Mouse (Mus musculus) mature B cell (primary cell): Measurements from ENCODE around the gene Igf1r.
"Not testable (repeated sequence)": the region's sequence is repeated elsewhere in the genome, so short reads cannot be mapped to it uniquely, and the experiment has no call there.

Experiments used
- in situ Hi-C: fragments of 300-500 bp; cut with MboI; formaldehyde crosslinking; loops from 2 replicates; pipeline ENCODE4 v1.14.3; 2019

Gene Igf1r

DNA sequence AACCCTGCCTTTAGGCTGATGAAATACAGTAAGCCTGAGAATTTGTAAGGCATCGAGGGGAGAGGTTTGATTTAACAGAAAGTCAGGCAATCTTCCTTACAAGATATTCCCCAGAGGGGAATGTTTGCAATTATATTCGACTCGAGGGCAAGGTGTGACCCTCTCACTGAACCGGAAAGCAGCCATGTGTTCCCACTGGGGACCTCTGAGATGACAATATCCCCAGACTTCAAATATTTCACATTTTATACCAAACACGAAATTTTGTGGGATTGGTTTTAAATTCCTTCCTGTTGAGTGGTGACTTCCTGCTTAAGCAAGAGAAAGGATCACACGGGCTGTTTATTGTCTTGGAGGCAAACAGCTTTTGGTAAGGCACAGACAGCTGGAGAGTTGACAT lies 314.1 kb downstream of the Igf1r start:
- in situ Hi-C loops, result no loop called here

DNA sequence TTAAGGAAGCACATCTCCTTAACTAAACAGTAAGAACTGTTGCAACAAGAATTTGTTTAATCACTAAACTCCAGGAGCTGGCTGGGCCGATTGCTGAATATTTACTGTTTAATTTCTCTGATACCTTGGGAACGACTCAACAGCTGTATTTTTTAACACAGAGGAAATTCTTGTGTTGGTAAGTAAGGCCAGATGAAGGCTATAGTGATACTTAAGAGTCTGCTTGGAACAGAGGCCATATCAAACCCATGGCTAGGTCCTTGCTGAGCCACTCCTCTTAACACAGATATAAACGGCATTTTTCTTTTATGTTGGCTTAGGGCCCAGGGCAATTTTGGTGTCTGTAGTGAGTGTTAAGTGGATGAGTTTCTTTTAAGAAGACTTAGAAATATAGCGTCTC lies 317.9 kb downstream of the Igf1r start:
- in situ Hi-C loops, result no loop called here

DNA sequence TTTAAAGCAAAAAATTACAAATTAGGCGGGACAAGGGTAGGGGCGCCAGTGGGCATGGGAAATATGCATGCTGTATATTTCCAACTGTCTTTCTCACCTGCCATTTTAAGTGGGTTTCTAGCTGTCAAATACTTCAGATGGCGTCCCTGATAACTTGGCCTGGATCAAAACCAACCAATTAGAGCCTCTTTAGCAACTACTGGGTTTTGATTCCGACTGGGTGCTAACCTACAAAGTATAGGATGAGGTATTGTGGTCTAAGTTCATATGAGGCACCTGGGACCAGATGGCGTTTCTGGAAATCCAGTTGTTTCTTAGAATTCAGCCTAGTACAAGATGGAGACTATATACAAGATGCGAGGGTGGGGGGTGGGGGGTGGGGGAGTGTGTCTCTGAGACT lies 319.2 kb downstream of the Igf1r start:
- in situ Hi-C loops, result no loop called here

DNA sequence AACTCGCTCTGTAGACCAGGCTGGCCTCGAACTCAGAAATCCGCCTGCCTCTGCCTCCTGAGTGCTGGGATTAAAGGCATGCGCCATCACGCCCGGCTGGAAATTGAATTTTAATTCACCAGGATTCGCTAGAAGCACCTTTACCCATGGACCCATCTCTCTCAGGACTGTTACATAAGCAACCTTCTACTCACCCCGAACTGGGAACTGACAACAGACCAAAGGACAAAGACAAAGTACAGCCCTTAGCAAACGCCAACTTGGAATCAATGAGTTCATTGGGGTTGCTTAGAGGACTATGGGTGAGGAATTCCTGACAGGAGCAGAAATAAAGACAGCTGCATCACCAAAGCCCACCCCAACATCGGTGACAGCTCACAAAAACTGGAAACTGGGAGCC lies 320.0 kb downstream of the Igf1r start:
- in situ Hi-C loops, result no loop called here

DNA sequence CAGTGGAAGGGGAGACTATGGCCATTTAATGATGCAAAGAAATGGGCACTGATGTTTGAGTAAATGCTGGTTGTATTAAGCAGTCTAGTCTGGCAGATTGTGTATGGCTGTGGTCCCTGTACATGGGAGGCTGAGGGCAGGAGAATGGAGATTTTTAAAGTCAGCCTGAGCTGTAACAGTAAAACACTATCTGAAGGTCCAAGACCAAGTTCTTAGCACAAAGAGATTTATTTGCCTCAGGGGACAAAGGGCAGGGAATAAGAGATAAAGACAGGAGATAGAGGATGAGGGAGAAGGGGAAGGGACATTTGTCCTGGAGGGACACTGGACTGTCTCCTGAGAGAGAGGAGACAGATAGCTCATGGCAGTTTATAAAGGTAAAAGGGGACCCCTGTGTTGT lies 320.9 kb downstream of the Igf1r start, which contains the start of gene Fam169b:
Gene Fam169b (plus strand): TSS at position 325 of the 400 bp plus-strand sequence.
- in situ Hi-C loops, result no loop called here

DNA sequence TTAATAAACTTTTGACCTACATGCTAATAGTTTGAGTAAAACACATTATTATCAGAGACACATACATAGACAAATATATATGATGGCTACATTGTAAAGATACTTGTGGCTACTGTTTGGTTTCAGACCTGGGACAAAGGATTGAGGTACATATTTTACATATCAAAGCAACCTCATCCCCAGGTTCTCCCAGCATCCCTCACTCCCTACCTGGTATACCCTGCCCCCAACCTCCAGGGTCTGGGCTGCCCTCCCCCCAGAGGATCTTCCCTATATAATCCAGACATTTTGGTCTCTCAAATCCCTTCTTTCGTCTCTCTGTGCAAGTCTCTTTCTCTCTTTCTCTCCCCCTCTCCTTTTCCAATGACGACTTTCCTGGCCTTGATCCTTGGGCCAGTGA lies 321.6 kb downstream of the Igf1r start:
- in situ Hi-C loops, result no loop called here

DNA sequence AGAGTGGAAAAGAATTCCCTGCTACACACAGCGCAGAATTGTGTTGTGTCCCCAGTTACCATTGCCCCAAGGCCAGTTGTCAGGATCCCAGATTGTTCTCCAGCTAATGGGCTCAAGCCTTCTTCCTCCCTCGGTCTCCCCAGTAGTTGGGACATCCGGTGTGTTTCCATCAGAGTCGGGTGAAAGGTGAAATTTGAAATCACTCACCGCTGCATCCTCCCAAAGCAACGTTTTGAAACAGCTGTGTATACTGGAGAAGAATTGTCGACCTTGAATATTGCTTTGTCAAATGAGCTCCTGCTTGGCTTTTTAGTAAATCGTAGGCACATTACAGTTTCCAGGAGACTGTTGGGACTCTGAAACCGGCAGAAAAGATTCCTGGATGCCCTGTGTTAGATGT lies 322.3 kb downstream of the Igf1r start:
- in situ Hi-C loops, result no loop called here

DNA sequence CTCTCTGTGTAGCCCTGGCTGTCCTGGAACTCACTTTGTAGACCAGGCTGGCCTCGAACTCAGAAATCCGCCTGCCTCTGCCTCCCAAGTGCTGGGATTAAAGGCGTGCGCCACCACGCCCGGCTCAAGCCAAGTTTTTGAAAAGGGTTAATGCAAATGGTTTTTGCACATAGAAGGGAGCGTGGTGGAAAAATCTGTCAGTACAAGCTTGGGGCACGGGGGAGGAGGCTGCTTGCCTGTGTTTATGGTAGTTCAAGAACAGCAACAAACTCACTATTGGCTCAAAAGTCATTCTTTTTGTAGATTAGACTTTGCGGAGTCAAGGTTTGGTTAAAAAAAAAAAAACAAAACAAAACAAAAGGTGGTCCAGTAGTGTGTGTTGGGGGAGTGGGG lies 322.8 kb downstream of the Igf1r start:
- in situ Hi-C loops, result not testable (repeated sequence)

DNA sequence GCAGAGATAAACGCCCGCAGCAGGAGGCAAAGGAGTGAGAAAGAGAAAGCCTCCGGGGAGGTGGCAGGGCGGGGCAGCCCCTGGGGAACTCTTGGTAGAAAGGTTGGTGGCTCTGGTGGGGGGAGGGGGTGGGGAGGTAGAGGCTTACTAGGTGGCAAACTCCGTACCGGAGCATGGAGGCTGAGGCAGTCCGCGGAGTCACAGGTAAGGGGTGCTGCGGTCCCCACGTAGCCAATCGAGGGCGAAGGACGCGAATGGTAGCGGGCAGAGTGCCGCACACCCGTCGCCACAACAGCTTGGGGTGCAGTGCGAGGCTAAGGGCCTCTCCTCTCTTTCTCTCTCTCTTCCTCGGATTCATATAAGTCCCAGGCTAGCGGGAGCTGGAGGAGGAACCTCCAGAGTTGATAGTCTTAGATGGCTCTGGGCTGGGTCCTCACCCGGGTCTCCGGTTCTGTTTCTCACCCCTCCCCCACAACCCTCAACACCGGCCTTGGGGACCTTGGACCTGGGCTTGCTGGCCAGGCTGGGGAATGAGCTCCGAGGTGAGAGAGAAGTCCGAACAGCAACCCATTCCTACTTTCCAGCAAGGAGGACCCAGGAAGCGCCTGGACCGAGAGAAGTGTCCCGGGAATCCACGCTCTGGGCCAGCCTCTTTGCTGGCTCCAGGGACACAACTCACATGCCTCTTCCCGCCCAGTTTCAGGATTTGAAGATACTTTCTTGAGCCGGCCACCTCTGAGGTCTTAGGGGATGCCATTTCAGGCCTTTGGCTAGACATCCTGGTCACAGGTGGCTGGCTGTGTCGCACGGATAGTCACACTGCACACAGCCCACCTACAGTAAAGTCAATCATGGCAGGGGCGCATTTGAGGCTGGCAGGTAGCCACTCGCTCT lies 323.5 kb downstream of the Igf1r start:
- in situ Hi-C loops, result no loop called here

DNA sequence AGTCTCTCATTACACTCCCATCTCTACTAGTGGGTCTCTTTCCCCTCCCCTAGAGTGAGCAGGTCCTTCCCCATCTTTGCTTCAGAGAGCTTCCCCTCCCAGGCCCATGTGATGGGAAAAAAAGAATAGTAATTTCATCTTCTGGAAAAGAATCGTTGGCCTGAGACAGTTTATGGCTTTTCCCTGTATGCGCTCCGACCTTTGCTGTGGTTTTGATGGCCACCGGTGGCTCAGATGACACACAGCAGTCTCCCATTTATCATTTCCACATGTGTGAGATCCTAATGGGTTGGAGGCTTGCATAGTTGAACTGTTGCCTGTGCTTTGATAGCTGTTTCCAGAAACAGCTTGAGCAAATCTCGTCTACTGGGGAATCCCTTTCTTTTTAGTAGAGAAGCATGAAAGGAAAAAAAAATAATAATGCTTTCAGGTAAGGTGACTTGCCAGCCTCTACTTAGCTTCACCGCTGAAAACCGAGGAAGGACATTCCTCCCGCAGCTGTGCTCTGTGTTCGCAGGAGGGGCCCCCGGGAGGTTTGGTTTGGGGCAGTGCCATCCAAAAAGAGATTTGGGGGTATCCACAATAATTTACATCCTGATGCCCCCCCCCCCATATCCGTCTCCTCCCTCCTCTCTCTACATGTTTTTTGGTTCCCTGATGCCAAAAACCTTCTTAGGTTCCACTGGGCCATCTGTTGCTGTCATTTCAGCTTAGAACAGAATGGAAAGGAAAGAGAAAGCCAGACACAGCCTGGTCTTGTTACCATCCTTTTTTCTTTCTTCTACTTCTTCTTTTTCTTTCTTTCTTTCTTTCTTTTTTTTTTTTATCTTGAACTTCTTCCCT lies 324.6 kb downstream of the Igf1r start:
- in situ Hi-C loops, result no loop called here

DNA sequence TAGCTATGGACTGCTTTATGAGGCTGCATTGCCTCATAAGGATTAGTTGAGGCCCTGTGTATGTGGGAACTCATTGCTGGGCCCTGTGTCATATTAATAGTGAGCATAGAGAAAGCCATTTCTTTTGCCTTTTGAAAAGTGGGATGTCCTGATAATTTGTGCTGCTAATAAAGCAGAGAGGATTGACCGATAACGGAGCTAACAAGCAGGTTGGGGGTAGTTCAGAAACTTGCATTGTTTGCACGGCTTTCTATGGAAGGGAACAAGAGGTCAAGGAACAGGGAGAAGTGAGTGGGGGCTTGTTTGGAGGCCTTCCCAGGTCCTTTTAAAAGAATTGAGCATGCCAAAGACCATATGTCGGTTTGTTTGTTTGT lies 325.3 kb downstream of the Igf1r start:
- in situ Hi-C loops, result no loop called here

DNA sequence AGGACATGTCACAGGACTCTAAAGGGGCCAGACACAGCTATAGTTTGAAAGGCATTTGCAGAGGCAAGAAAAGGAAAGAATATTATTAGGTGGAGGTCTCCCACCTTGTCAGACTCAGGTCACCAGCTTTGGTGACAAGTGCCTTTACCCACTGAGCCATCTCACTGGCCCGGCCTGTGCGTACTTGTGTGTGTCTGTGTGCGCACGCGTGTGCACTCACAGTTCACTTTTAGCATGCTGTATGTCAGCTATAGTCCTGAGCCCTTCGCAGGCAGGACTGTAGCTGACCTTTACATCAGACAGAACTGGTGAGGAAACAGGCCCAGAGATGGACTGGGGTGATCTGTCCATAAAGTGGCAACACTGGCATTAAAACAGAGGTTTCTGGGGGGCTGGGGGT lies 325.8 kb downstream of the Igf1r start:
- in situ Hi-C loops, result no loop called here

DNA sequence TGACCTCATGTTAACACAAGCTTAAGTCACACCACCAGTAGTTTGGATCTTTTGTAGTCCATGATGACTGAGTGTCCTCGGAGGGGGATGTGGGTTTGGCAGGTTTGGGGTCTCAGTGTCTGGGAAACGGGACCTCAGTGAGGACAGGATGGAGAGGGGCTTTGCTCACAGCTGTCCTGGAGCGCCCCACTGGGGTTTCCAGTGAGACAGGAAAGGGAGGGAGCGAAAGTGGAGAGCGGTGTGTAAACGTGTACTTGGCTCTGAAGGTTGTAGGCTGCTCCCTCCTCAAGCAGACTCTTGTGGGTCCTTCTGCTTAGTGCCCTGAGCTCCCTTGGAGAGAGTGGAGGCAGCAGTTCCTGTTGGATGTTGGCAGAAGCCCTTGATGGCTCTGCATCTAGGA lies 326.3 kb downstream of the Igf1r start:
- in situ Hi-C loops, result no loop called here

DNA sequence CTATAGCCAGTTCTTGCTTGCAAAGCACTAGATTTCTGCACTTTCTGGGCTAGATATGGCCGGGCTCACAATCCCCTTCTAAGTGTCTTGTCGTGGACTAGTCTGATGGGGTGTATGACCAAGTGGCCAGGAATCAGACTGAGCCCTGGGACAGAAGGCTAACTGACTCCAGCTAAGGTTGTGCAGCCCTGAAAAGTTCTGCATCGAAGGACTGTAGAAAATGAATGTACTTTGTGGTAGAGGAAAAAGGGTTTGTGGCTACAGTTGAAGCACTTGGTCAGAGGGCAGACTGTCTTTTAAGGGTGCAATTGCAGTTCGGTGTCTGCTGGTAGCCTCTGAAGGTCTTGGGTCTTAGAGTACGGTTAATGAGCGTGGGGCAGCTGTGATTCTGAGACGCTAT lies 326.9 kb downstream of the Igf1r start:
- in situ Hi-C loops, result no loop called here

DNA sequence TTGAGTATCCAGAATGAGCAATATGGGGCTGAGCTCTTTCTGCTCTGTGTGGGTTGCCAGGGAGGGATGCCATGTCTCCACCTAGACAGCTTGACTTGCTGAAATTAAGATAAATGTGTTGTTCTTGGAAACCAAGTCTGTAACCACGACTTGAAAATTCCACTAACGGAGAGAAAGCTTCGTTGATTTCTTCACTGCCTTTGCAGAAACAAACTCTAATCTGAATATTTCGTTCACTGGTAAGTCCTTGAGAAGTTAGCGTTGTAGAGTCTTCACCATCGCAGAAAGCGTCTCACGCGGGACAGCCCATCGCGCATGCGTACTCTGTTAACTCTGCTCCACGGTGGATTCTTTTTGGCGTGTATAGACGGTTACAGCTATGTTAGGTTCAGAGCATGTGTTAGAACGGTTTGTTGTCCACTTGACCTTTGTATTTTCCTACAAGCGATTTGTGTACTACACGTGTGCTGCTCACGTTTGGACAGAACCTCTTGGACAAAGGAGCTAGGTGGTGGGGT lies 327.8 kb downstream of the Igf1r start:
- in situ Hi-C loops, result no loop called here

DNA sequence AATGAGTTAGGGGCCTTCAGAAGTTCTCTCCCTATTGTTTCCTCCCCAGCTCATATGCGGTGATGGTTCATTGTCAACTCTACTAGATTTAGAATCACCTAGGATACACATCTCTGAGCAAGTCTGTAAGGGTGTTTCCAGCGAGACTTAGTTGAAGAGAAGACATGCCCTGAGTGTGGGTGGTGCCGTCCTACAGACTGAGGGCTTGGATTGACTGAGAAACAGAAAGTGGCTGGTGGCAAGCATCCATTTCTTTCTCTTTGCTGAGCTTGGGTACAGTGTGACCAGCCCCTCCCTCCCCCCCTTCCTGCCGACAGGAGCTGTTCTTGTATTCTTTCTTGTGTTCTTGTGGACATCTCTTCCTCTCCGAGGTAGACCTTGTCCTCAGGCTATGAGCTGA lies 328.7 kb downstream of the Igf1r start:
- in situ Hi-C loops, result no loop called here

DNA sequence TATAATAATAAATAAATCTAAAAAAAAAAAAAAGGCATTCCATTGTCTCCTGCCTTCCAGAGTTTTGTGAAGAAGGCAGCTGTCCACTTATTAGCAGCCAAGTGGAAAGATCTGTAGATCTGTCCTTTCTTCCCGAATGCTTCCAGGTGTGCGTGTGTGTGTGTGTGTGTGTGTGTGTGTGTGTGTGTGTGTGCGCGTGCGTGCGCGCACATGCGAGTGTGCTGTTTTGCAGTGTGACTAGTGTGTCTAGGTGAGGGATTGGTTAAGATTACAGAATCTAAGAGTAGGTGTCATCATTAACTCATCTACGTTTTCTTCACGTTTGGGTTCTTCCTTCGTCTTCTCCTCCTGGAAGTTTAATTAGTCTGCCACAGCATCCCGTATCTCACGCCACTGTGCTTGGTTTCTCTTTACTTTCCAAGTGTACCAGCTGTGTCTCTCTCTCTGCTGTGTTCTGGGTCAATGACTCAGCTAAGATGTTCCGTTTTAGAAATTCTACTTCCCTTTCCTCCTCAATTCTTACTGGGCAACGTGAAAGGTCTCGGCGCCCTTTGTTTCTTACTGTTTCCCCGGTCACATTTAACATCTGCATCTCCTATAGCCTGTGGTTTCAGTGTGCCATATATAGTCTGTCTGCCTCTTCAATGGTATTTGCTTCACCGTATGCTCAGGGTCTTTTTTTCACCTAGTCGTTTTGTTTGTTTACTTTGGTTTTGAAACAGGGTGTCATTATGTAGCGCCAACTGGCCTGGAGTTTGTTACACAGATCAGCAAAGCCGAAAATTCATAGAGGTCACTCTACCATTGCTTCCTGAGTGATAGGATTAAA lies 329.9 kb downstream of the Igf1r start:
- in situ Hi-C loops, result no loop called here

DNA sequence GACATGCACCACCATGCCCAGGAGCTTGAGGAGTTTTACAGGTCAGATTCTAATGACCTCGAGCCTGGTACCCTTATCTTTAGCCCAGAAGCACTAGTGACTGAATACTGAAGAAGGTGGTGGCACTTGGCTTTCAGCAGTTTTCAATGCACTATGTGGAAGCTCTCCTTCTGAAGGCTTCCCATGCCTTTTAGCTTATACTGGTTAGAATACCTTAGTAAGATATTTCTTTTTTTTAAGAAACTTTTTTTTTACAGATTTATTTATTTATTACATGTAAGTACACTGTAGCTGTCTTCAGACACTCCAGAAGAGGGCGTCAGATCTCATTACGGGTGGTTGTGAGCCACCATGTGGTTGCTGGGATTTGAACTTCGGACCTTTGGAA lies 330.5 kb downstream of the Igf1r start:
- in situ Hi-C loops, result not testable (repeated sequence)
